Mouse (Mus musculus) stomach, postnatal 0 days (tissue): ENCODE measurements at regions not wholly inside any gene's neighbourhood (a gene's known extent, or its start where the extent isn't known, plus 50 kb on each side); places are given as distances from the start of the nearest gene placed in this dataset.

Experiments
- CTCF ChIP-seq: IDR thresholded peaks from 2 replicates; pipeline ENCODE4 v1.5.1; 2016; ENCODE audit warnings: antibody characterized with exemption, low read depth, mild to moderate bottlenecking, moderate library complexity
- EP300 ChIP-seq: optimal IDR thresholded peaks from 2 replicates; pipeline ENCODE3; 2016; ENCODE audit warnings: antibody characterized with exemption

DNA sequence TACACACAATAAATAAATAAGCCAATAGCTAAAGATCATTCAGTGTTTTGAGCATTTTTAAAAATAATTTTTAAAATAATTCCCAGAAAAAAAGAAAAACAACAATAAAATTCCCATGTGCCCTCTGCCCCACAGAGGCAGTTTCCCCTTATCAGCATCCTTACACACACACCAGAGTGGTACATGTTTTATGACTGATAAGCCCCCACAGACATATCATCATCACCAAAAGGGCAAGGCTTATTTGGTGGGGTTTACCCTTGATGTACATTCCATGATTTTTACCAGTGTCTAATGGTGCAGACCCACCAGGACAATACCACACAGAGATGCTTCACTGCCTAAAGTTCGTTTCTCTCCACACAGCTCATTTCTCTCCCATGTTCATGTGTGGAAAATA is 80.8 kb upstream of the Gm47985 start:
- TF ChIP-seq CTCF (no peak), EP300 (no peak)
